Mouse (Mus musculus): ENCODE data around the gene Btbd11.
"Not testable (repeated sequence)": the region's sequence is repeated elsewhere in the genome, so short reads cannot be mapped to it uniquely, and the experiment has no call there.

Btbd11 gene

DNA sequence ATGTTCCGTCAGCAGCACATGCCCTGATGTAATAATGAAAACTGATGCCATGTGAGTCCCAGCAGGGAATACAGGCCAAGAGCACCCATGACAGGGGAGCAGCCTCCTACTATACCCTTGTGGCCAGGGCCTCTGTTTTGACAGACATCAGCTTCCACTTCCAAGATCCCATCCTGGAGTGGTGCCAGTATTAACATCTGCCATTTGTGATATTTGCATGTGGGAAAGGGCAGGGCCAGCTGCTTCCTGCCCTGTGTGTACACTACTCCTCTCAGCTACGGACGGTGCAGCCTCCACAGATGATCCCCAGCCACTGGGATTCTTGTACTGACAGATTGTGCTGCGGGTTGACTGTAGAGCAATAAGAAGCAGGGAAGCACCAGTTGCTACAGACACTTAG is 269.3 kb downstream of the Btbd11 start:
- DNase-seq (ENCODE audit: low read depth), result no peak

DNA sequence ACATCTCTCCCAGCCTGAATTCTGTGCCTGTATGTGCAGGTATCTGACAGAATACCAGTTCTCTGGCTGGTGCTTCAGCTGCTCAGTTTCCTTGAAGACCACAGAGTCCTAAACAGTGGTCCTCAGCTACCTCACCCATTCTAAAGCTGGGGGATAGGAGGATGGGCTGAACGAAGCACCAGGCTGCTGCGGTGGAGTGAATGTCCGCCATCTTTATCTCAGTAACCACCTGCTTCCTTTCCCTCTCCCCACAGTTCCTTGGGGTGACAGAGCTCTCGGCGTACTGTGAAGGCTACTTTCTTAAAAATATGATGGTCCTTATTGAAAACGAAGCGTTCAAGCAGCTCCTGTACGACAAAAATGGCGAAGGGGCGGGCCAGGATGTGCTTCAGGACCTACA is 271.3 kb downstream of the Btbd11 start:
- DNase-seq (ENCODE audit: low read depth), result no peak

DNA sequence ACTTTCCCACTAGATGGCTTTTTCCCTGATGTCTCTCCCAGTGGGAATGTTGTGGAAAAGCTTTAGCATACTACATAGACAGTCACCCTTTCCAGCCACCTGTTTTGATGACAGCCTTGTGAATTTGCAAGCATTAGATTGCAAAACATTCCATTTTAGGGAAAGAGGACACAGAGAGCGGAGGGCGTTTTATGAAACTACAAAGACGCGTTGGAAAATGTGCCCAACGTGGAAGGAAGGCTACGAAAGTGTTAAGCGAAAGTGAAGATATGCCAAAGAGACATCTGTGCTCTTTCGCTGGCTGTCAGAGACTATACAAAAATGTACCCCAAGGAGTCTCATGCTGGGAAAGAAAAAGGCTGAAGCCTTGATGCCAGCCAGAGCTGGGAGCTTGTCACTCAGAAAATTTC is 286.9 kb downstream of the Btbd11 start:
- no peak for DNase-seq (ENCODE audit: low read depth)

DNA sequence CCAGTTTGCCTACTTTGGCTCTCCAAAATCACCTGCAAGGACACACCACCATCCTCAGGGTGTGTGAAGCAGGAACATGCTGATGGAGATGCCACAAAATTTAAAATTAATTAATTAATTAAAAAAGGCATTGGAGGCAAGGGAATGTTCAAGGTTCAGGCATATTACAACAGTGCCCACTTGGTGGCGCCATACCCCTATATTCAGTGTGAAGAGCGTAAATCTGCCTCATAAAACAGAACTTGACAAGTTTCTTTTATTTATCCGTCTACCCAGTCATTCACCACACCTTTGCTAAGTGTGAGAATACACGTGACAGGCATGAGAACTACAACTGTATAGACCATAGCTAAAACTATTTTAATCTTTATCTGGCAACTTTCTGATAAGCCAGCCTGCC is 292.0 kb downstream of the Btbd11 start:
- peak; percentile 26 for DNase-seq (ENCODE audit: low read depth)

DNA sequence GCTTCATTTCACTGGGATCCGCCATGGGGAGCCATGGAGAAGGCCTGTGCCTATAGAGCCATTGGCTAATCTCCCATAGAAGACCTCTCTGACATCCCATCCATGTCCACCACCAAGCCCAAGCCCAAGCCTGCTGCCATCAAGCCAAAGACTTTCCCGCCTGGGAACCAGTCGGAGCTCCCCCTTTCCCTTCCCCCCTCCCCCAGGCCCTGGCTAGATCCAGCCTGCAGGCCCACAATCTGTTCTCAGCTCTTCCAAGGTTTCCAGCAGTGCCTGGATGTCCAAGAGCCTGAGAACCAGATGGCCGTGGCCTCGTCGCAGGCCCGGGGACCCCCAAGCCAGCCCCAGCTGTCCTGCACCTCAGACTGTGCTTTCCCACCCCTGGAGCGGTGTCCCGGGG is 295.8 kb downstream of the Btbd11 start:
- no peak for DNase-seq (ENCODE audit: low read depth)

DNA sequence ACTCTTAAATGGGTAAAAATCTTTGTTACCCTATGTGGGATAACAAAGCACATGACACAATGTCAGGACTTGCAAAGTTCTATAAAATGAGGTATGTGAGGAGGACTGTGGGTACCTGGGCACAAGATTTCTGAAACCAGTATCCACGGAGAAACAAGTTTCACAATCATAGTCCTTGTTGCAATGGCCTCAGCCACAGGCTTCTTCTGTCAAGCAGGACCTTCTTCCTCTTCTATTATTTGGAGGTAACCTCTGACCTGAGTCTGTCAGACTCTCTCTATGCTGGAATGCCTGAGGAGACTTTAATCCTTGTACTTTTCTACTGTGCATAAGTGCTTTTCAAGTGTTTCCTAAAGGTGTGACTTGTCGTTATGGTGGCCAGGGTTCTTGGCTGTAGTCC is 307.8 kb downstream of the Btbd11 start:
- not testable (repeated sequence) for DNase-seq (ENCODE audit: low read depth)

DNA sequence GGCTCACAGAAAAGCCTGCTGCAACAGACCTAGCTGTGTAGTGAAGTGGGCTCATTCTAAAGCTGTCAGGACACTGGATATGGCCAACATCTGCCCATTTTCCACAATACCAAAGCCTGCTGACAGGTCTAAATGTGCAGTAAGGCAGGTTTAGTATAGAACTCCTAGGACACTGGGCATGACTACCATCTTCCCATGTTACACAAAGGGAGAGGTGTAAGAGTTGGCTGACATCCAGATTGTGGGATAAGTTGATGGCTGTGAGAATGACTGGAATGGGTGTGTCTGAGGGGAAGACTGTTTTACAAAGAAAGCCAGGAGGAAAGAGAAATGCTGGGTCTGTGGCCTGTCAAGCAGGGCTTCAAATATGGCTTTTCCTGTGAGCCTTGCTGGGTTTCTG is 313.1 kb downstream of the Btbd11 start:
- DNase-seq (ENCODE audit: low read depth), result no peak

DNA sequence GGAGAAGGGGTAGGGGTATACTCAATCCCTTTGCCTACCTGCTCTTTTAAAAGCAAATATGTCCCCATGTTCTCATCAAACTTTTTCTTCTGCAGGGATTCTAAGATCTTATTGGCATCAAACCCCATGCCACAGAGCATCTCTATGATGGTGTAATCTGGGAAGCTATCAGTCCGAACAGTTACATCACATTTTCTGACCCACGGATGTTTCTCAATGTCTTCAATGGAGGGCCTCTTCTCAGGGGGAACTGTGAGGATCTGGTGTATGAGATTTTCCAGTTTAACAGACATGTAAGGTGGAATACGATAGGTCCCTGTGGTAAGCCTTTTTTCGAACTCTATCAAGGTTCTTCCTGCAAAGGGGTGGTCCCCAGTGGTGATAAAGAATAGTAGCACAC is 323.2 kb downstream of the Btbd11 start:
- DNase-seq (ENCODE audit: low read depth), result not testable (repeated sequence)
